Mouse (Mus musculus) MEL (cell line): ENCODE results near the gene Vcl. TPM values are rescaled to one million over a fixed set of nuclear protein-coding genes. Genes with fewer than 3 reads are reported as not detected.

Experiments used
- DNase-seq: peaks from one replicate; pipeline ENCODE4 v3.0.0; 2011; ENCODE audit warnings: low read depth, low spot score
- H3K27ac ChIP-seq: 2 replicates; pipeline ENCODE4 v1.5.1; 2012; ENCODE audit warnings: low read depth, mild to moderate bottlenecking, control low read depth, low read length, moderate library complexity; ENCODE audit not compliant: control insufficient read depth
- H3K27me3 ChIP-seq, 2 experiments: fragments of 150-350 bp in 1 of 2; sonication (generic) in 1 of 2; 2 replicates each; pipeline ENCODE4 v1.6.1; 2012; ENCODE audit warnings: low read length in 2 of 2, mild to moderate bottlenecking in 2 of 2, improper control_type of control experiment in 1 of 2, moderate library complexity in 1 of 2; ENCODE audit not compliant: insufficient read depth in 2 of 2, control insufficient read depth in 1 of 2
- H3K36me3 ChIP-seq, 2 experiments: 2 replicates each; pipeline ENCODE4 v1.6.1; 2012 to 2014; ENCODE audit warnings: low read length in 2 of 2, improper control_type of control experiment in 1 of 2, inconsistent platforms in 1 of 2, mild to moderate bottlenecking in 1 of 2; ENCODE audit not compliant: insufficient read depth in 2 of 2, control insufficient read depth in 1 of 2
- H3K4me1 ChIP-seq, 2 experiments: fragments of 150-350 bp in 1 of 2; sonication (generic) in 1 of 2; 2 replicates each; pipeline ENCODE4 v1.6.1; 2012; ENCODE audit warnings: low read length in 2 of 2, improper control_type of control experiment in 1 of 2, mild to moderate bottlenecking in 1 of 2; ENCODE audit not compliant: insufficient read depth in 2 of 2, control insufficient read depth in 1 of 2
- H3K4me3 ChIP-seq, 2 experiments: fragments of 150-350 bp in 1 of 2; sonication (generic) in 1 of 2; 2 replicates each; pipeline ENCODE4 v1.5.1; 2012; ENCODE audit warnings: low read depth in 2 of 2, low read length in 2 of 2, mild to moderate bottlenecking in 2 of 2, moderate library complexity in 2 of 2, control low read depth in 1 of 2, improper control_type of control experiment in 1 of 2; ENCODE audit not compliant: control insufficient read depth in 1 of 2, insufficient read depth in 1 of 2
- H3K79me2 ChIP-seq: 2 replicates; pipeline ENCODE4 v1.6.1; 2012; ENCODE audit warnings: mild to moderate bottlenecking, low read length, moderate library complexity; ENCODE audit not compliant: control insufficient read depth, poor library complexity, insufficient read depth
- H3K9ac ChIP-seq: 2 replicates; pipeline ENCODE4 v1.6.1; 2012; ENCODE audit warnings: low read depth, mild to moderate bottlenecking, control low read depth, low read length, moderate library complexity; ENCODE audit not compliant: control insufficient read depth, poor library complexity, severe bottlenecking
- H3K9me3 ChIP-seq: fragments of 150-350 bp; sonication (generic); replicated peaks from 2 replicates; pipeline ENCODE4 v1.6.1; 2012; ENCODE audit warnings: mild to moderate bottlenecking, low read length, improper control_type of control experiment, moderate library complexity; ENCODE audit not compliant: insufficient read depth
- CTCF ChIP-seq, 3 experiments: IDR thresholded peaks in 2 of 3; conservative IDR thresholded peaks in 1 of 3; 2 replicates each; pipeline ENCODE4 v1.5.1; 2011 to 2012; ENCODE audit warnings: low read length in 3 of 3, low read depth in 2 of 3, mild to moderate bottlenecking in 2 of 3, improper control_type of control experiment in 1 of 3, inconsistent platforms in 1 of 3, mixed read lengths in 1 of 3, moderate library complexity in 1 of 3; ENCODE audit not compliant: control insufficient read depth in 1 of 3, insufficient read depth in 1 of 3, poor library complexity in 1 of 3, severe bottlenecking in 1 of 3
- EP300 ChIP-seq, 2 experiments: IDR thresholded peaks; 2 replicates each; pipeline ENCODE4 v1.6.1; 2011; ENCODE audit warnings: improper control_type of control experiment in 2 of 2, low read length in 2 of 2, low read depth in 1 of 2, mild to moderate bottlenecking in 1 of 2
- GATA1 ChIP-seq: IDR thresholded peaks from 2 replicates; pipeline ENCODE4 v1.6.1; 2011; ENCODE audit warnings: low read depth, low read length, improper control_type of control experiment
- KAT2A ChIP-seq: conservative IDR thresholded peaks from 2 replicates; pipeline ENCODE4 v1.6.1; 2012; ENCODE audit warnings: low read depth, low read length, improper control_type of control experiment, inconsistent platforms
- MAZ ChIP-seq: IDR thresholded peaks from 2 replicates; pipeline ENCODE4 v1.6.1; 2012; ENCODE audit warnings: low read depth, mild to moderate bottlenecking, inconsistent platforms, low read length, improper control_type of control experiment
- MYB ChIP-seq: IDR thresholded peaks from 2 replicates; pipeline ENCODE4 v1.6.1; 2011; ENCODE audit warnings: mild to moderate bottlenecking, low read depth, low read length, improper control_type of control experiment
- MYC ChIP-seq: IDR thresholded peaks from 2 replicates; pipeline ENCODE4 v1.6.1; 2011; ENCODE audit warnings: low read depth, mild to moderate bottlenecking, low read length, improper control_type of control experiment, moderate library complexity
- NELFE ChIP-seq: IDR thresholded peaks from 2 replicates; pipeline ENCODE4 v1.6.1; 2011; ENCODE audit warnings: low read depth, low read length, improper control_type of control experiment
- POLR2A ChIP-seq, 2 experiments: IDR thresholded peaks; 2 replicates each; pipeline ENCODE4 v1.6.1; 2011 to 2012; ENCODE audit warnings: low read length in 2 of 2, mild to moderate bottlenecking in 2 of 2, control low read depth in 1 of 2, improper control_type of control experiment in 1 of 2, low read depth in 1 of 2, moderate library complexity in 1 of 2; ENCODE audit not compliant: control insufficient read depth in 1 of 2, insufficient read depth in 1 of 2, poor library complexity in 1 of 2
- POLR2AphosphoS2 ChIP-seq: IDR thresholded peaks from 2 replicates; pipeline ENCODE4 v1.6.1; 2011; ENCODE audit warnings: low read length, improper control_type of control experiment
- RAD21 ChIP-seq: IDR thresholded peaks from 2 replicates; pipeline ENCODE4 v1.6.1; 2011; ENCODE audit warnings: mild to moderate bottlenecking, low read depth, low read length, improper control_type of control experiment
- RCOR1 ChIP-seq: IDR thresholded peaks from 2 replicates; pipeline ENCODE4 v1.6.1; 2012; ENCODE audit warnings: low read depth, mild to moderate bottlenecking, inconsistent platforms, low read length, improper control_type of control experiment
- SIN3A ChIP-seq: IDR thresholded peaks from 2 replicates; pipeline ENCODE4 v1.6.1; 2012; ENCODE audit warnings: low read length, improper control_type of control experiment, inconsistent platforms
- TAL1 ChIP-seq: IDR thresholded peaks from 2 replicates; pipeline ENCODE4 v1.6.1; 2012; ENCODE audit warnings: mild to moderate bottlenecking, inconsistent platforms, low read length, moderate library complexity, mixed read lengths
- TCF12 ChIP-seq: IDR thresholded peaks from 2 replicates; pipeline ENCODE4 v1.6.1; 2014; ENCODE audit warnings: low read depth, mild to moderate bottlenecking, inconsistent platforms, low read length, improper control_type of control experiment, moderate library complexity
- UBTF ChIP-seq: IDR thresholded peaks from 2 replicates; pipeline ENCODE4 v1.6.1; 2012; ENCODE audit warnings: low read depth, mild to moderate bottlenecking, inconsistent platforms, low read length, improper control_type of control experiment, moderate library complexity, borderline replicate concordance; ENCODE audit not compliant: insufficient read depth
- ZNF384 ChIP-seq: IDR thresholded peaks from 2 replicates; pipeline ENCODE4 v1.6.1; 2012; ENCODE audit warnings: low read depth, mild to moderate bottlenecking, inconsistent platforms, low read length, improper control_type of control experiment
- polyA plus RNA-seq, 2 experiments: library from polyadenylated mRNA; stranded (reverse) in 1 of 2; unstranded in 1 of 2; fragments of >175 nt in 1 of 2; fragments of >200 nt in 1 of 2; gene quantifications; 2 replicates each; pipeline versions ENCODE4 v1.2.1 to v1.2.4; 2012; ENCODE audit warnings: low replicate concordance in 2 of 2, low read depth in 1 of 2; ENCODE audit not compliant: insufficient read length in 2 of 2, insufficient read depth in 1 of 2, missing spikeins in 1 of 2
- total RNA-seq: library from RNA; depleted of rRNA; stranded (reverse); fragments of 300-350 nt; gene quantifications from 2 replicates; pipeline ENCODE4 v1.2.3, GENCODE M21; 2012

The Vcl gene
- total and polyA plus RNA-seq, 3 experiments: 11.7 to 30.3 TPM; not detected in 1

- DNase-seq: peak; percentile 36
- Histone ChIP-seq H3K79me2 (no peaks in the 10 kb centered on the region), H3K4me1 (no peaks in the 10 kb centered on the region)
Measured at GRCm38 (mm10) chr14:20983832-20984231, 54.6 kb downstream of the Vcl start.

GRCm38 (mm10) chr14:20985482-20985881 is 56.3 kb downstream of the Vcl start:
- no peak overlapping the region for H3K27ac ChIP-seq
- H3K4me1 ChIP-seq: no peaks in the 10 kb centered on the region
- no peak for DNase-seq
- TF ChIP-seq MYB (no peak), TAL1 (no peak), NELFE (no peak), MYC (no peak), POLR2AphosphoS2 (no peak)
- H3K4me3 ChIP-seq: no peak overlapping the region
- H3K9ac ChIP-seq: no peak overlapping the region
- H3K79me2 ChIP-seq: no peaks in the 10 kb centered on the region
- peaks cover 0 to 3% of the 10 kb centered on the region in 2 experiments; a peak in 3 of 4 replicates for H3K36me3 ChIP-seq
- no peaks in the 10 kb centered on the region for H3K27me3 ChIP-seq
- no peaks in the 10 kb centered on the region for H3K9me3 ChIP-seq

More at GRCm38 (mm10) chr14:20983832-20984231, 54.6 kb downstream of the Vcl start:
- Histone ChIP-seq H3K4me3 (no peak overlapping the region), H3K27me3 (no peaks in the 10 kb centered on the region), H3K36me3 (peaks cover 0 to 4% of the 10 kb centered on the region in 2 experiments; a peak in 3 of 4 replicates), H3K9ac (no peak overlapping the region), H3K9me3 (no peaks in the 10 kb centered on the region), H3K27ac (no peak overlapping the region)
- TF ChIP-seq GATA1 (0 out of 2 replicates have a peak, but pooled peaks have one; percentile 12), ZNF384 (no peak), RCOR1 (peak; percentile 89), TAL1 (peak; percentile 13; the same call in 1 of the 2 replicates)

GRCm38 (mm10) chr14:20991492-20991891 is 62.3 kb downstream of the Vcl start:
- H3K27me3 ChIP-seq: no peaks in the 10 kb centered on the region
- peaks cover 0 to 10% of the 10 kb centered on the region in 2 experiments; a peak in 3 of 4 replicates for H3K36me3 ChIP-seq
- no peak for DNase-seq
- no peaks in the 10 kb centered on the region for H3K79me2 ChIP-seq
- H3K4me1 ChIP-seq: peaks cover 4 to 8% of the 10 kb centered on the region in 2 experiments; a peak in 3 of 4 replicates
- no peak overlapping the region for H3K27ac ChIP-seq
- H3K9ac ChIP-seq: no peak overlapping the region
- H3K4me3 ChIP-seq: no peak overlapping the region
- no peaks in the 10 kb centered on the region for H3K9me3 ChIP-seq
- TF ChIP-seq EP300 (IDR thresholded peaks at IDR 0.05; ENCODE audit: low read depth in 1 of 2, low read length in 2 of 2) (no peak), KAT2A (no peak), RAD21 (no peak), CTCF (IDR thresholded peaks at IDR 0.05 in 2 of 3, conservative IDR thresholded peaks at IDR 0.05 in 1 of 3; ENCODE audit: control insufficient read depth in 1 of 3, insufficient read depth in 1 of 3, low read depth in 2 of 3, low read length in 3 of 3, poor library complexity in 1 of 3, severe bottlenecking in 1 of 3) (no peak), POLR2A (IDR thresholded peaks at IDR 0.05; ENCODE audit: control insufficient read depth in 1 of 2, insufficient read depth in 1 of 2, low read depth in 1 of 2, low read length in 2 of 2, poor library complexity in 1 of 2) (no peak), MYB (no peak), RCOR1 (no peak), SIN3A (no peak), GATA1 (no peak), UBTF (no peak), MAZ (no peak), TCF12 (no peak)
